Mouse (Mus musculus) gonadal fat pad, adult 2 months (tissue): ENCODE results near the gene Gnpat. TPM values are rescaled to one million over a fixed set of nuclear protein-coding genes. Genes with fewer than 3 reads are reported as not detected.
"Not testable (repeated sequence)": the region's sequence is repeated elsewhere in the genome, so short reads cannot be mapped to it uniquely, and the experiment has no call there.

Experiments
- DNase-seq: peaks from one replicate; pipeline ENCODE4 v3.0.0-alpha.2; 2012; ENCODE audit warnings: low read depth
- polyA plus RNA-seq: library from polyadenylated mRNA; depleted of rRNA; stranded (reverse); fragments of >200 nt; gene quantifications from 2 replicates; pipeline ENCODE4 v1.2.3, GENCODE M21; 2012

Gene Gnpat
- polyA plus RNA-seq, 1 experiment = 129 TPM

DNA sequence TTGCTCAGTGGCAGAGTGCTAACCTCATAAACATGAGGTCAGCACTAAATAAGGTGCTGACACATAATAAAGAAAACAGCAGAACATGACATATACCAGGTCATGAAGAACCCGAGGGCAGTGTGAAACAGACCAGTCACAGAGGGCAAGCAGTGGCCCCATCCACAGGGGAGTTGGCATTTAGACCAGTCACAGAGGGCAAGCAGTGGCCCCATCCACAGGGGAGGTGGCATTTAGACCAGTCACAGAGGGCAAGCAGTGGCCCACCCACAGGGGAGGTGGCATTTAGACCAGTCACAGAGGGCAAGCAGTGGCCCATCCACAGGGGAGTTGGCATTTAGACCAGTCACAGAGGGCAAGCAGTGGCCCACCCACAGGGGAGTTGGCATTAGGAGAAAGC lies 19.9 kb upstream of the Gnpat start:
- DNase-seq = not testable (repeated sequence)

DNA sequence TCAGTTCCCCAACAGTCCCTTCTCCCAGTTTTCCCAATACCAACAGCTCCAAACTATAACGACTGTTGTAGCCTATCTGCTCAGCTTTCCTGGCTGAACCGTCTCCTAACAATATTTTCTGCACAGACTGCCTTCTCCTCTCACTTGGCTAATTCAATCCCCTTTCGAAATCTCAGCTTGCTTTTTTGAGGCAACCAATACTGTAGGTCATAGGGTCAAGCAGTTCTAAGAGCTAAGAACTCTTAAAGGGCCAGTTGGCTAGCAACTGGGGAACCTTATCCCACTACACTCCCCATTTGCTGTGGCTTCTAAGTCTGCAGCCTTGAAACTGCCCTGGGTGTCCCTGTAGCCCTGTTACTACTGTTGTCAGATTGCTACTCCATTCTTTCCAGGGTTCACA lies 17.7 kb upstream of the Gnpat start:
- no peak for DNase-seq

DNA sequence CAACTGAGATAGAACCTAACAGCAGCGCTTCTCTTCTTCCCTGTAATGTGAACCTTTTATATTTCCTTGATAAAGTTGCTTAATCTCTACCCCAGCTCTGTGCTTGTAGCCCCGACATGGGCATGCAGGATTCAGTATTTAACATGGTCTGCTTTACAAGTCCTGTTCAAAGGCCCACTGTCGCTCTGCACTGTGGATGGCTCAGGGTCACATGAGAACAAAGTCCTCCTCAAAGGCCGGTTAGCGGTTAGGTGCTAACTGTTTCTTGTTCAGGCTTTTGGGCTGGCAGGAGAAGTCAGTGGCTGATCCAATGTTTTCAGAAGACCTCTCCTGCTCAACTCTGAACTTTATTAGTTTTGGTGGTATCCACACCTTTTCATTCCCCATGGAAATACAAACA lies 17.3 kb upstream of the Gnpat start:
- DNase-seq = no peak

DNA sequence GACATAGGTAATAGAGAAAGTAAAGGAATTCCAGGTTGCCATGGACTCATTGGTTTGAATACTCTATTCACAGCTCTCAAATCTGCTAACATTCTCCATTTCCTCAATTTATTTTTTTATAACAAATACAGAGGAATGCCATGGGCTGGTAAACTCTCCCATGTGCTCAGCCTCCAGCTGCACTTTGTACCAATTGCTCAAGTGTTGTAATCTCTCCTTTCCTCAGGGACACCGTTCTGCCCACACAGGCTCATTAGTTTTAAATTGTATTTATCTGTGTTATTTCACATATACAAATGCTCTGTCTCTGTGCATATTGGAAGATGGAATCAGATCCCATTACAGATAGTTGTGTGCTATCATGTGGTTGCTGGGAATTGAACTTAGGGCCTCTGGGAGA lies 9.3 kb upstream of the Gnpat start:
- no peak for DNase-seq

DNA sequence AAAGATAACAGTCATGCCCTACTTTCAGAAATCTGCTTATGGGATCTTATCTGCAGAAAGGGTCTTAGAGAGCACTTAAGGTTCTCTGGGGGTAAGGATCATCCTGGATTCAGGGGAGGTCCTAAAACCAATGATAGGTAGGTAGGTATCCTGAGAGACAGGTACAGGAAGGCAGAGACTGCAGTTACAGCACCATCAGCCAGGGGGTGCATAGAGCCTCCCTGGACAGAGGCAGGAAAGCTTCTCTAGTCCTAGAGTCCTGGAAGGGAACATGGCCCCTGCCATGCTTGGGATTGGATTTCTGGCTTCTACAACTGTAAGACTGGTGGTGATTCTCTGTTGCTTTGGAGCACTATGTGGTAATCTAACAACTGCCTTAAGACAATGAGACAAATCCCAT lies 3.4 kb upstream of the Gnpat start:
- DNase-seq = no peak

DNA sequence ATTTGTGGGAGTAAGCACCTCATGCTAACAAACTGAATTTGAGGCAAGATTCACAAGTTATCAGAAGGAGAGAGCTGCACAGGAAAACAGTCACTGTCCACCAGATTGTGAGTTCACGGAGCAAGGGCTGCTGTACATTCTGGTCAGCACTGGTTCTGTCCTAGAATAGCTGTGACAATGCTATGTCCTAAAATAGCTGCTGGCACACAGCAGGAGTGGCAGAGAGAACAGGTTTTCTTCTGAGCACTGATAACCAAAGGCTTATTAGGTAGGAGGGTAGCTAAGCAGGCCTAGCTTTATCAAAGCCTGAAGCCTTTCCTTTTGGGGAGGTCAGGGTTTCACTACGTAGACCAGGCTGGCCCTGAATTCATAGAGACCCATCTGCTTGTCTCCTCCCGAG lies 2.6 kb upstream of the Gnpat start:
- DNase-seq = no peak

DNA sequence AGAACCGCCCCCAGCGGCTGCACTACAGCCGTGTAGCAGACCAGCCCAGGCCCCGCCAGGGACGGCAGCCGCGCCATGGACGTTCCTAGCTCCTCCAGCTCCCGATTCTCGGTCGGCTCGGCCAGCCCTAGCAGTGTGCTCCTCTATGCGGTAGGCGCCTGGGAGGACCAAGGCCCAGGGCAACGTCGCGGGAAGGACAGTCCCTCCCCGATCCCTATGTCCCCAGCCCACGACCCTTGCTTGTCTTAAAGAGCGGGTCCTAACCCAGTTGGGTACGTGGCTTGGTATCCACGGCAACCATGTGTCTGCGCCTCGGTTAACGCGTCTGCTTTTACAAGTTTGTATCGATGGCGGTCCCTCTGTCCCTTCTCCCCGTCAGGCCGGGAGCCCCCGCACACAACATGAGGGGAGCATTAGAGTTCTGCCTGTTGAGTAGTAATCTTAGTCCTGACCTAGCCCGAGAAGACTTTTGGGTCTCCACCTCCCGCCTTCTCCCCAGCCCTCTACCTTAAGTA lies 387 bp downstream of the Gnpat start:
- no peak for DNase-seq

DNA sequence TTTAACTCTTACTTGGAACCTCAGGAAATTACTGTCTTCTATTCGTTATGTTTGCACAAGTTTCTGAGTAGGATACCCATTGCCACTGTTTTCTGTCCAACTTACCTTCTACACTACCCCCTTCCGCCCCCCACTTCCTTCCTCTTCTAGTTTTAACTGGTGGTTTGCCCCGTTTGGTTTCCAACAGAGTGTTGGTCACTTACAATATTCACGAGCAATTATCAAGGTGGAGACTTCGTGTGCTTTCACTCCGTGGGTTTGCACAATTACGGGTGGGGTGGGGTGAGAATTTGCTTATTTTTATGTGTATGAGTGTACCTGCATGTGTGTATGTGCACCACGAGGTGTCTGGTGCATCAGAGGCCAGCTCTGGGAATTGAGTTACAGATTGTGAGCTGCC lies 896 bp downstream of the Gnpat start:
- DNase-seq = no peak

DNA sequence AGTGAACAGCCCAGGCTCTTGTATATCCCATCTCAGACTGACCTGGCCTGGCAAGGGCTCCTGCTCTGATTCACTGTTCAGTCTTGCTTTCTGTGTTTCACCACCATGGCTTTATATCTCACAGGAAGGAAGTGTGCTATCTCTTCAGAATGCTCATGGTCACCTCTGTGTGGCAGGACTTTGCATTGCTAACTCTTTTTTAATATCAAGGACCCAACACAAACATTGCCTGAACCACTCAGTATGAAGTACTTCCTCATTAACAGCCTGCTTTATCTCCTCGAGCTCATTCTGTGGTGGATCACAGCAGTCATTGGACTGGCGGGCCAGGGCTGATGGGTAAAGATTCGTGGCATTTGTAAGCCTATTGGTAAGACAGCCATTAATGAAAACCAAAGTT lies 3.8 kb downstream of the Gnpat start:
- no peak for DNase-seq

DNA sequence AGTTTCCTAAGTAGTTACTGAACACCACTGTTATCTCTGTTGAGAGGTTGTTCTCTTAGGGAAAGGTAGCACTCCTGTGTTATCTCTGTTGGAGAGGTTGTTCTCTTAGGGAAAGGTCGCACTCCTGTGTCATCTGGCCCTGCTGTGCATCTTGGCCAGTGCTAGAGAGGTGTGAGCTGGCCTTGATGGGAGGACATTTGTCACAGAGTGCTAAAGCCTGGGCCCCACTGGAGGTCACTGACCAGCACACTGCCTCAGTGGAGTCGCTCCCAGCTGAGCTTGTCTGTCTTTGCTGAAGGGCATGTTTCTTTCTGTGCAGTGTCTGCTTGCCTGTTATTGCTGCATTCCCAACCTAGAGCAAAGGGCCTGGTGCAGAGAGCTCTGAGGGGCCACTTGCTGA lies 4.3 kb downstream of the Gnpat start:
- DNase-seq = no peak

DNA sequence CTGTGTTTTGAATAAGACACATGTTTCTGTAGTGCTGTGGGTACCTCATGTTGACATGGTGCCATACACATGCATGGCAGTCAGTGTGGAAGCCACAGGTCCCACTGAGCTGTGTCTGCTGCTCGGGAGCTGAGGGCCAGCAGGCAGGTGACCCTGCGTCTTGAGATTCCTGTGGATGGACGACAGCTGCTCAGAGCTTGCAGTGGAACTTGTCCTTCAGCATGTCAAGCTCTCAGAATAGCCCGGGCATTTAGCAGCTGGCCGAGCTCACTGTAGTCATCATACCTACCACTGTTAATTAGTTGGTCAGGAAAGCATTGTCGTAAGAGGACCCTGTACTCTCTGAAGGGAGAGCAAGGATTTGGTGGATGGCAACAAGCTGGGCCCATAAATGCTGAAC lies 6.9 kb downstream of the Gnpat start:
- DNase-seq = no peak

DNA sequence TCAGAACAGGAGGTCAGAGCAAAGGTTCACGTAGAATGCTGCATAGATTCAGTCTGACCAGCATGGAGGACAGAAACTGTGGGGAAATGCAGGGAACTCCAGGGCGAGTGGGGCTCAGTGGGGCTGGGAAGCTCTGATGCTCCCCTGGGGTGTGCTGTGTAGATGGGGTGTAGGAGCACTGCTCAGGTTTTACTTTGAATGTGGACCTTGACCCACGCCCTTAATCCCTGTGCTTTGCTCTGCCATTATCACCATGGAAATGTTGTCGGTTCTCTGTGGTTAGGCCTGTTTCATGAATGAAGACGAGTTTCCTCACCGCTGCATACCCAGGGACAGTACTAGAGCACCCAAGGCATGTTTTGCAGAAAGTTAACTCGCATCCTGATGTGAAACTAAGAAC lies 8.6 kb downstream of the Gnpat start:
- no peak for DNase-seq

DNA sequence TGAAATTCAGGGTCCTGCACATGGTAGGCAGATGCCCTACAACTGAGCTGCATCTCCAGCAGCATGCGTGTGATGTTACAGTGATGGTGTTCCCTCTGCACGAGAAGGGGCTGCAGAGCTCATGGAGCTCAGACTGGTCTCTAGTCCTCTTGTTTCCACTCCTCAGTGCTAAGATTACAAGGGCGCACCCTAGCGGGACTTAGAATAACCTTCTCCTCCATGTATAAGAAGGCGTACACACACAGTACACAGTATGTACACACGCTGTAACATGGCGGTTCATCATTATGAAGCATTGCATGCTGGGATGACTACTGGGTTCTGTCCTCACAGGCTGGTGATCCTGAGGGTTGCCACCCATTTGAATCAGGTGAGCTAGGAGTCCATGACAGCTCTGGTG lies 9.2 kb downstream of the Gnpat start:
- no peak for DNase-seq

DNA sequence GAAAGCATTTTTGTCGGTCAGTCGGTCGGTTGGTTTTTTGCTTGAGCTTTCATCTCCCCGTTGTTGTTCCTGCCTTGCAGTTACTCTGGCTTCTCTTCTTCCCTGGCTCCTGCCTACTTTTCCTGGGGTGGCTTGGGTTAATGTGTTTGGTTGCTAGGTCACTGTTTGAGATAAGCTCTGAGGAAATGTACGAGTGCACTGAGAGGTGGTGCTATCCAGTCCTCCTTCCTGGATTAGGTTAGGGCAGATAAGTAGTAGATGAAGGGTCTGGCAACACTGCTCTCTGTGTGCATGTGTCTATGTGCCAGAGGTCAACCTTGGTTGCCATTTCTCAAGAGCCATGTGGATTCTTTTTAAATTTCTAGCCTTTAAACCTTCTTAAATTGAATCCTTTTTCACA lies 9.9 kb downstream of the Gnpat start:
- no peak for DNase-seq

DNA sequence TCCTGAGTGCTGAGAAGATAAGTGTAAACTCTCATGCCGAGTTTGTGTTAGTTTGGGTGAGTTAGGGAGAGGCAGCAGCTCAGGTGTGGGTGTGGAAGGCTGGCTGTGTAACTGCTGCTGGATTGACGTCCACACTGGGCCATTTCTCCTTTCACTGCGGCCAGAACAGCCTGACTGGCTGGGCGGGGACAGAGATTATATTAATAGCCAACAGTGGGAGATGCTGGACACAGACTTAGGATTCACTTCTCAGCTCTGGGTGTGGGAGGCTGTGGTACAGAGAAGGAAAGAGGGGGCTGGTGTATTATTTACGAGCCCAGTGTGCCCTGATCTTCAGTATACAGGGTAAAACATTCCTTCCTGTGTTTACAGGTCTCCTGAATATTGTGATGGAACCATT lies 15.3 kb downstream of the Gnpat start:
- no peak for DNase-seq

DNA sequence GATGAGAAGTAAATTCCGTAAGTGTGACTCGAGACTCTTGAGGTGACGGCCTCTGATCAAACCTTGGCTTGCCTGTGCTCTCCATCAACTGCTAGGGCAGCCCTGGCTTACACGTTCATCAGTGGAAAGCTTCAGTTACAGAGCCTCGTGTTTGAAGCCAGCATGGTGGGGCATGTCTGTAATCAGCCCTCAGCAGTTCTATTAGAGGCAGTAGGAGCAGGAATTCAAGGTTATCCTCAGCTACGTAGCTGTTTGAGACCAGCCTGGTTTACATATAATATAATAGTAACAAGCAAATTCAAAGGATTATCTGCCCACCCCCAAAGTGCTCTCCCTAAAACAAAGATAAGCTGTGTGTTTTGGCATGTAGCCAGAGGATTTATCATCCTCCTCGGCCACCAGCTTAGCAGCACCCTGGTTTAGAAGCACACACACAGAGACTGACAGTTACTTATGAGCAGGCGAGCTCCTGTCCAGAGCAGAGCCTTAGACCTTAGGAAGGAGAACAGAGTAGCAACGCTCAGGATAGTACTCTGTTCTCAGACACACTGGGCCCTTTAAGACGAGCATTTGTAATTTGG lies 16.2 kb downstream of the Gnpat start:
- no peak for DNase-seq

DNA sequence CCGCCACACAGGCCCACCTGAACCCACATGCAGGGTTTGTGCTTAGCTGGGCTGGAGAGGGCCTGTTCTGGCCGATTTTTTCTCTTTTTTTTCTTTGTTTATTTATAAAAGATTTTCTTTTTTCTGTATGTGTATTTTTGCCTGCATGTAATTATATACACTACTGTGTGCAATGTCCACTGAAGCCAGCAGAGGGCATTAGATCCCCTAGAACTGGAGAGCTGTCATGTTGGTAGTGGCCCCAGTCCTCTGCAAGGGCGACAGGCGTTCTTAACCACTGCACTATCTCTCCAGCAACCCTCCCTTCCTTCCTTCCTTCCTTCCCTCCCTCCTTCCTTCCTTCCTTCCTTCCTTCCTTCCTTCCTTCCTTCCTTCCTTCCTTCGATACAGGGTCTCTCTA lies 25.6 kb downstream of the Gnpat start:
- no peak for DNase-seq

DNA sequence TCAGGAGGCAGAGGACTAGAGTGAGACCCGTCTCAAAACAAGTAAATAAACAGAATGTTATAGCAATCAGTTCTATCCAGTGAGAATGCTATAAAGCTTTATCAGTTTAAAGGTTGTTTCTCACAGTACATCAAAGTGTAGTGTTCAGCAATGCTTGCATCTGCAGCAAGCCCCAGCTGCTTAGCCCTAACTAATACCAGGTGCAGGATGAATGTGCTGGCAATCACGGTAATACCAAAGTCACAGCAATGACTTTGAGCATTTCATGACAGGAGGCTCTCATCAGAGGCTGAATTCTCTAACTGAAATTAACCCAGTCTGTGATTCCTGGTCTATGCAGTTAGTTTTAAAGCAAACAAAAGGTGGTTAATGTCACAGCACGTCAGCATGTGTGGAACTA lies 29.8 kb downstream of the Gnpat start:
- no peak for DNase-seq

DNA sequence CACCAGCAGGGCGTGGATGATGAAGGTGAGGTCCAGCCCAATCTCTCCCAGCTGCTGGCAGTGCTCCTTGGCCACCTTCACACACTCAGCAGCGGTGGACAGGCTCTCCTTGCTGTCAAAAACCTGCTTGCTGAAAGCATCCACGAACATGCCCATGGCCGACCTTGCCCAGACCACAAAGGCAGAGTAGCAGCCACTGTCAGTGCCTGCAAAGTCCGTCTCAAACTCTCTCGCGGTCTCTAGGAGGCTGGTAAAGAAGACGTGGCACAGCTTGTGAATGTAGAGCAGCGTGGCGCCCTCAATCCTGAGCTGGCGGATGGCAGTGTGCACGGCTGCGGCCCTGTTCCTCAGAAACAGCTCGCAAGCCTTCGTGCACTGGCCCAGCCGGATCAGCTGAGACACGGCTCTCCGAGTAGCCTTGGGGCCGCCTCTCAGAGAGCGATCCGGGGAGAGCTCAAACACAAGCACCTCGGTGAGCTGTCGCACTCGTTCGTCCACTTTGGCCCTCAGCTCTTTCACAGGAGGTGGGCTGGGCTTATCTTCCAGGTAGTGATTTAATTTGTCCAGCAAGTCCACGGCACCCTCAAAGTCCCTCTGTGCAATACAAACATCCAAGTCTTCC lies 33.3 kb downstream of the Gnpat start:
- no peak for DNase-seq

DNA sequence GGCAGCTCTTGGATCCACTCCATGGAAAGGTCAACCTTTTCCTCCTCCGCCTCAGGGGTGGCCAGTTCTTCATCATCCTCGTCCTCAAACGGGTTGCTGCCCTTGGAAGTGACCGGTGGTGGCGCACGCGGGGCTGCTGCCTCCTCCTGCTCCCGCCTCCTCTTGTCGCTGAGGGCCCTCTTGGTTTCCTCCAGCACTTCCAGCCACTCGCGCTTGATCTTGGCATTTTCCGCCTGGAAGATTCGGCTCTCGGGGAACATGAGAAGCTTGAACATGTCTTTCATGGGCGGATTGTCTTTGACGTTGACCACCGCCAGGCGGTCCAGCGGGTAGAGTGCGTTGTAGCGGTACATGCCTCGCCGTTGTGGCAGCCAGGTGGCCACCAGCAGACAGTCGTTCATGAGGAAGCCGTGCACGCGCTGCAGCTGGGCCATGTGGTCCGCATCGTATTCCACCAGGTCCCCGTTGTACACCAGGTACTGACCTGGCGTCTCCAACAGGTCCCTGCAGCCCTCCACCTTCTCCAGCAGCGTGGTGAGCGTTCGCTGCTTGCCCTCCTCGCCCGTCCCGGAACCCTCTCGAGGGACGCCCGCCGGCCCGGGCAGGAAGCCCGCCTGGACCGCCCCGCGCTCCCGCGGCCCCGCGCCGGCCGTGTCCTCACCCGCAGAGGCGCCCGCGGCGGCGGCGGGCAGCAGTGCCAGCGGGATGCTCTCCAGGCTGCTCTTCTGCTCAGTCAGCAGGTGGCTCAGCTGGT lies 34.0 kb downstream of the Gnpat start:
- peak; percentile 19 for DNase-seq

DNA sequence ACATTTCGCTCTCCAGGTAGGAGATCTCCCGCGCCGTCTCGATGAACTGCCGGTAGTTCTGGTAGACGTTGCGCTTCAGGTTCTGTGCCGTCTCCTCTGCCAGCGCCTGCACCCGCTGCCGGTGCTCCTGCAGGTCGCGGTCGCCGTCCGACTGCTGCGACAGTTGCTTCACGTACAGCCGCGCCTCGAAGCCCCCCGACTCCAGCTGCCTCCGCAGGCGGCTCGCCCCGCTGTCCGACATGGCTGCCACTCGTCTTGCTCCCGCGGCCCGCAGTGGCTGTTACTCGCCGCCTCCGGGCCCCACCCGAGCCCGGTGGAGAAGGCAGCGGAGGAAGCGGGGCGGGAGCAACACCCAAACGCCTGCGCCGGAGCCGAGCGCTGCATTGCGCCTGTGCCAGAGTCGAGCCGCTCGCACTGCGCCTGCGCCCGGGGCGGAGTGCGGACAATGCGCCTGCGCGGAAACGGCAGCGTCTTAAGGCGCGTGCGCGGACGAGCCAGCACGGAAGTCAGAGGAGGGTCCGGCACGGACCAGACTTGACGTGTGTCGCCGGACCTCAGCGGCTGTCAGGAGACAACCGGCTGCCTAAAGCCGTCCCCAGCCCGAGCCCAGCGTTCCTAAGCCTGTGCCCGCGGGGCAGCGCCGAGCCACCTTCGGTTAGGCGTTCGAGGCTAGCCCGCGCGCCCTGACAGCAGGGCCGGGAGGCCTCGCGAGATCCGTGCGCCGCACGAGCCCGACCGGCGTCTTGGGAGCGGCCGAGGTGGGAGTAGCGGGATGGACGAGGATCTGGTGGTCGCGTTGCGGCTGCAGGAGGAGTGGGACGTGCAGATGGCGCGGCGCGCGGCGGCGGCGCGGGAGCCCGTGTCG lies 34.8 kb downstream of the Gnpat start, which contains the start of the genes Exoc8 and Sprtn:
Gene Exoc8, minus strand, starts transcription at position 320 of the 865 bp plus-strand sequence.
Gene Sprtn, plus strand, starts transcription at position 501 of the 865 bp plus-strand sequence.
- DNase-seq = peak; percentile 38

DNA sequence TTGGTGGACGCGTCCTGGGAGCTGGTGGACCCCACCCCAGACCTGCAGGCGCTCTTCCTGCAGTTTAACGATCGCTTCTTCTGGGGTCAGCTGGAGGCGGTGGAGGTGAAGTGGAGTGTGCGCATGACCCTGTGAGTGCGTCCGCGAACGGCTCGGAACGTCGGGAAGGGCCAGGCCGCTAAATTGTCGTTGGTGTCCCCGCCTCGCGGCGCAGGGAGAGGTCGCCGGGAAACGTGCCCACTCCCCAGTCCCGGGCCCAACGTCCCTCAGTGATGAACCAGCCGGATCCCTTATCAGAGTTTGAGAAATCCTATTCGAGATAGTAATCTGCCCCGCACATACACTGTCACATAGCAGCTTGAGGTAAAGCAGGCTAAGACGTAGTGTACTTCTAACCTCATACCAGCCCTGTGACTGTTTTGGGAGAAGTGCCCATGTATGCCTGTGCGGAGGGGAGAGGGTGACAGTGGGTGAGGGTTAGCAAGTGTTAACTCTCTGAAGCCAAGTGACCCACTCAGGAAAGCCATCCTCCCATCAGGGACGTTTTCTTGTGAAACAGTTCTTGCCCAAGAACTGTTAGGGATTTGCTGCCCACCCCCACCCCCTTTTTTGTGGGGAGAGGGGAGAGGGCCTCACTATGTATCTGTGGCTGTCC lies 35.5 kb downstream of the Gnpat start:
- DNase-seq = no peak
